Mouse (Mus musculus): ENCODE data around the gene Trio.
"Not testable (repeated sequence)": the region's sequence is repeated elsewhere in the genome, so short reads cannot be mapped to it uniquely, and the experiment has no call there.

The Trio gene

GRCm38 (mm10) chr15:27771581-27771980 lies 254.1 kb downstream of the Trio start:
- DNase-seq (ENCODE audit: low spot score): no peak

GRCm38 (mm10) chr15:27770513-27771196 lies 255.0 kb downstream of the Trio start:
- no peak for DNase-seq (ENCODE audit: low spot score)

DNA sequence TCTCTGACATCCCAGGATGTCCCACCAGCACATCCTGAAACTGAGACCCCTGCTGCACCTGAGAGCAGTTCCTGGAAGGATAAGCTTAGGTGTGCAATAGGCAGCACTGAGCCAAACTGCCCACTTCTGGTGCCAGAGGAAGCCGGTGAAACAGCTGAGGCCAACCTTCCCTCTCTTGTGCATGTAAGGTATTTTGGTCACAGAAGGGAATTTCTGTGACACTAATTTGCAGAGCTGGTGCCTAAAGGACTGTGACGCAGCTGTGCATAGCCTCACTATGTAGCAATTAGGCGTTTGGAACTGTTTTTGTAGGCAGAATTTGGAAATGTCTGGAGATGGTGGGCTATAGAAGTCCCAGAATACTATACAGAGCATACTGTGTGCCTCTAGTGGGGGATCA lies 264.2 kb downstream of the Trio start:
- no peak for DNase-seq (ENCODE audit: low spot score)

GRCm38 (mm10) chr15:27760655-27761054 lies 265.0 kb downstream of the Trio start:
- DNase-seq (ENCODE audit: low spot score): no peak

- no peak for DNase-seq (ENCODE audit: low spot score)
These were observed 265.8 kb downstream of the Trio start for GRCm38 (mm10) chr15:27759890-27760289.

DNA sequence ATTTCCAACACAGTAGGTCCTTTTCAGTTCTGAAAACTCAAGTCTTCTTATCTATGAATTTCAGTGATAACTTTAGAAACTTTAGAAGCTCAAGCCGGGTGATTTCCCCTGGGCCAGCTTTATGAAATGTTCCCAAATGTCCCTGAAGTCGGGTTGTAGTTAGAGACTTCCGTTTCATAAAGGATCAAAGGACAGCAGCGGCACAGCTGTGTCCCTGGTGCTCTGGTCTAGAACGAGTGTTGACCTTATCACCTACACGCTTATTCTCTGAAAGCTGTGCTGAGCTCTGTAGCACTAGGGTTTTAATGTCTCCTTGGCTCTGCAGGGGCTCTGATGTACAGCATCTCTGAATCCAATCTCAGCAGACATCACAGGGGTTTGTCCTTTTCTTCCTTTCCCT lies 267.0 kb downstream of the Trio start:
- no peak for DNase-seq (ENCODE audit: low spot score)

- DNase-seq (ENCODE audit: low spot score): no peak
These were observed 269.2 kb downstream of the Trio start for GRCm38 (mm10) chr15:27756426-27756825.

- no peak for DNase-seq (ENCODE audit: low spot score)
These were observed 270.9 kb downstream of the Trio start for GRCm38 (mm10) chr15:27754571-27755260.

- no peak for DNase-seq (ENCODE audit: low spot score)
These were observed 271.7 kb downstream of the Trio start for GRCm38 (mm10) chr15:27753923-27754322.

DNA sequence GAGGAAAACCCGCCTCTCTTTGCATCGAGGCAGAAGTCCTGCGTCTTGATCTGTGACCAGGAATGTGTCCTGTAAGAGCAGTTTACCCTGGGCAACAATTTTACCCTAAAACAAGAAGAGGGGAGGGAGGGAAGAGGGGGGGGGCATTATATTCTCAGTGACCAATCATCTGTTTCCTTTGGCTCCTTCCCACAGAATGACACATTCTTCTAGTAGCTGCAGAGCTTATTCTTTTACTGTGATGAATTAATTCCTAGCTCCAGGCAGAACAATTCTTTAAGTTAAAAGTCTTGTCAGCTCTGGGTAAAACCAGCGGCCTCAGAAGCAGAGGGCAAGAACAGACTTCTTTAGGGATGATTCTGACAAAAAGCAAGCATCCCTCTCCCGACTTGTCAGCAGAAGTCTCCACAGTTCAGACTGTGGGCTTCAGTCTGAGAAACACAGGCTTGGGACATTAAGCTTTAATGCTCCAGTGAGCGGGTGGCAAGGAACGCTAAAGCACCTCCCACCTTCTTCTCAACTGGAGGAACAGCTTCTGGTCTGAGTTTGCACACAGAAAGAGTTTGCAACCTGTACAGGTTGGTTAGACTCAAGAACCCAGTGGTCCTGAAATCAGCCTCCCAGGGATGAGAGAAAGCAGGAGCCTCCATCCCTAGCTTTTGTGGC lies 272.8 kb downstream of the Trio start:
- no peak for DNase-seq (ENCODE audit: low spot score)

DNA sequence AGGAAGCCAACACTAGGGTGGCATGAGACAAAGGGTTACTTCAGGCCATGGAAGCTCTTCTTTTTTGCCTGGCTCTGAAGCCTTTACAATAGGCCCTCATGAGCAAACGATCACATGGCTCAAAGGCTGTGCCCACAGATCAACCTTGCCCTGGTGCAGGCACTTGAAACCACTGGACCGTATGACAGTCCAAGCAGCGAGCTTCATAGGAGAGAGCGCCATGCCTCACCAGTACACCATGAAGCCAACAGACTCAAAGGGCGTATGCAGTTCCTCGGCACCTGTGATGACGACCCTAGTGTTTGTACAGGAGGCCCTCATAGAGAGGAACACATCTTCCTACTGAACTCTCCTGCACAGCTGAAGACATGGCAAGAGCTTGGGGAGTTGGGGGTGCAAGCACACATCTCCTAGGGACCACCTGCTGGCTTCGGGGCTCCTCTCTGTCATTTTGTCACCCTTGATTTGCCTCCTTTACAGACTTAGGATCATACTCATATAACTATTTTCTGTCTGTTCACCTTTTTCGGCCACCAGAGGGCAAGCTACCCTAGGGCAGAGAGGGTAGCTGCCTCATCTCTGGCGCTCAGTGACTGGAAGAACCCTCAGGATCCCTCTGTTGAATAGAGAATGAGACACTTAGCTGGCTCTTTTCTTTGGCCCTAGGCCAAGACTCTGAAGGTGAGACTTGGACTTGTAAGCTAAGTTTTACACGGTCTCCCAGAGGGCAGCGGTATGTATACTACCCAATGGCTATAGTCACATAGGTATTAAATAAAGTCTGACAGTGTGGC lies 273.8 kb downstream of the Trio start:
- peak; percentile 47 for DNase-seq (ENCODE audit: low spot score)

DNA sequence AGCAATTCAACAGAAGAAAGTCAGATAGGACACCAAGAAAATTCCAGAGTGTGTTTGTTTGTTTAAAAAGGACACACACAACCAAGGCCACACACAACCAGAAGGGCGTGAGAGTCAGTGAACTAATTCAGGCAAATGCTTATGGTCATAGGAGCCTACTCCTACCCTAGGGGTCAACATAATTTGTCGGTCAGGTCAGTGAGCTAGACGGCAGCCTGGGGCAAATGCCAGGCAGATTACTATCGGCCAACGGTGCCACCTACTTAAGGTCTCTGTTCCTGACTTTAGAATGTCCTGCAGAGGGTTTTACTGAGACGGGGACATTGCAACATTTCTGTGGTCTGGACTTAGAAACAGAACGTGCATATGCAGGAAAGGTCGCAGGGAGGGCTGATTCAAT lies 276.9 kb downstream of the Trio start:
- DNase-seq (ENCODE audit: low spot score): no peak

- no peak for DNase-seq (ENCODE audit: low spot score)
These were observed 278.1 kb downstream of the Trio start for GRCm38 (mm10) chr15:27747512-27747911.

DNA sequence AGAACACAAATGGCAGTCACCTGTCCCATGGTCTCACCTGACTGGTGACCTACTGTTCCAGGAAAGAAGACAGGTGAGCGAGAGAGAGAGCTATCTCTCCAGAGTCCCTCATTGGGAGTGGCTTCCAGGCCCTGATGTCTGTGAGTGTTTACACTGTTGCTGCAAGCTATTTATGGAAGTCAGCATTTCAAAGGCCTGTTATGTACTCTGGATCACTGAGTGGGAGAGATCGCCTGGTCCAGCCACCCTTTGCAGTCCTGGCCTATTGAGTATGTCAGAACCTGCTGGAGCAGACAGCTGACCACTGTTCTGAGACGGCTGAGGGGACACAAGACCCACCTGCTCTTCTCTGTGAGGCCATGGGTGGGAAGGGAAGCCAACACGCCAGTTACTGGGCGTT lies 280.7 kb downstream of the Trio start:
- DNase-seq (ENCODE audit: low spot score): no peak

DNA sequence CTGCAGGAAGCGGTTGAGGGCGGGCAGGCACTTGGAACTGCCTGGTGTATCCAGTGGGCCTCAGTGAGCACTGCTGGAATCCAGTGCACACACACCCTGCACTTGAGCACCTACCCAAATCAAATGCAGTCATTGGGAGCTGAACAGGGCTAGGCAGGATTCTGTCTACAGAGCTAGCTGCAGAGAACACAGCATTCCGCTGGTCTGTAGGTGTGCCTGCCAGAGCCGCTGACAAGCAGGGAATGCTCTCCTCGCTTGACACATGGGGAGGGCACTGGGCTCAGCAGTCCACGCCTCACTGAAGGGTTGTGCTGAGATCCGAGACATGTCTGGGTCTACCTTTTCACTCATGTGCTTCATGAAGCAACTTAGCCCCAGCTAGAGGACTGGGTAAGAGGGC lies 285.6 kb downstream of the Trio start:
- no peak for DNase-seq (ENCODE audit: low spot score)

GRCm38 (mm10) chr15:27731818-27732217 lies 293.8 kb downstream of the Trio start:
- no peak for DNase-seq (ENCODE audit: low spot score)

DNA sequence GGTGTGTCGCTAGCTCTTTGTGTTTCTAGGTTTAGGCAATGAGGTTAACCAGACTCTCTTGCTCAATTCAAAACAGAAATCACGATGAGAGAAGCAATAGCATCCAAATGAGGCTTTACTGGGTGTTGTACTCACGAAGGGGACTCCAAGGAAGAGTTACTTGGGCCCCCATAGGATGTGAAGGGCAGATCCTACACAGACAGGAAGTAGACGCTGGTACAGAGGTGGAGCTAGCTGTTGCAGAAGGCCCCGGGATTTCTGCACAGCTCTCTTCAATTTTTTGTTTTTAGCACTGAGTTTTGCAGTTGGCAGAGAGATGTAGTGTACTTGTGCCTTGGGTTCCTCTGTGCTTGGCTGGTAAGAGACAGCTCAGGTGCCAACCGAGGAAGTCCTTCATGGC lies 299.4 kb downstream of the Trio start:
- DNase-seq (ENCODE audit: low spot score): no peak

- no peak for DNase-seq (ENCODE audit: low spot score)
These were observed 300.6 kb downstream of the Trio start for GRCm38 (mm10) chr15:27724796-27725680.

DNA sequence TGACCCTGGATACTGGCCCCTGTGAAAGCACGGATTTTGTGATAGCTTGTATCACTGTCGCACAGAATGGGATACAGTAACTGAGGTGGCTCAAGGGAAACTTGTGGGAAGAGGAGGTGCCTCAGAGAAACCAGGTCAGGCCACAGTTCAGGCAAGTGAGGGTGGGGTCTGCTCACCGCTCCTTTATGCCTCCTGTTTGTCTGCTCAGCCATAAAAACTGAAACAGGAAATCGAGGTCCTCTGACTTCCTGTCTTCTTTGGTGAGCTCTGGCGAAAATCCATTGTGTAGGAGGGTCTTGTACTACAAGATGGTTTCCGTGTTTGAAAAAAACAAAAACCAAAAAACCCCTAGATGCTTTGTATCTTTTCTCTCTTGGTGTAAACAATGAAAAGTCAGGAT lies 301.4 kb downstream of the Trio start:
- DNase-seq (ENCODE audit: low spot score): no peak

DNA sequence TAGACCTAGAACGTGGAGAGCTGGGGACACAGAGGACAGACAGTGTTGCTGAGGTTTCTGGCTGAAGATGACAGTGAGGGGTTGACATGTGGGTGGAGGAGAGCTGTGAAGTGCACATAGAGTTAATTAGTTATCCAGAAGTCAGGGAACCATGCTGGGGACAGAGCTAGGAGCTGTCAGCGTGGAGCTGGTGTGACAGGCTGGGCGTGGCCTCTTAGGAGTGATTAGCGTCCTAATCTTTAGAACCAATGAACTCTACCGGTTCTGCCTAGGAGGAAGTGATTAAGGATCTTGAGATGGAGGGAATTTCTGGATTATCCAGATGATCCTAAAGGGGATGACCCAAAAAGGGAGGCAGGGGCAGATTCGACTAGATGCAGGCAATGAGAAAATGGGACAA lies 301.9 kb downstream of the Trio start:
- DNase-seq (ENCODE audit: low spot score): no peak

- not testable (repeated sequence) for DNase-seq (ENCODE audit: low spot score)
These were observed 305.4 kb downstream of the Trio start for GRCm38 (mm10) chr15:27720297-27720696.

DNA sequence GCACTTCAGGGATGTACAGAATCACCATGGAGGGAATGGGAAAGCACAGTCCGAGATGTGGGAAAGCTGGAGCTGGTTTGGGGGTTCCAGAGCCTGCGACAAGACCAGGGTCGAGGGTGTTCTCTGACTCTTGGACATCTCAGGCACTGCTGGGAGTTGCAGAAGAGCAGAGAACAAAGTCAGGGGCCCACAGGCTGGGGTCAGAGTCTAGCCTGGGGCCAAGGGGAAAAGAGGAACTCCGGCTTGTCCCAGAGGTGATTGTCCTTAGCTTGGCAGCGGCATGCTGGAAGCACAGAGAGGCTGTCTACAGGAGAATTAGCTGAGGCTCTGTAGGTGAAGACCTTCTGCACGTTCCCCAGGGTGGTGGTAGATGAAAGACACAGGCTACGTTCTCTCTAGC lies 307.0 kb downstream of the Trio start:
- DNase-seq (ENCODE audit: low spot score): no peak
